Mouse (Mus musculus): ENCODE results near the gene Pygl. TPM values are rescaled to one million over a fixed set of nuclear protein-coding genes. Genes with fewer than 3 reads are reported as not detected.

Pygl gene
- total RNA-seq, 2 experiments from 2014 or later: 0.97 to 2.0 TPM

GRCm38 (mm10) chr12:70242550-70242949 is 11.3 kb upstream of the Pygl start:
- H3K4me3 ChIP-seq: no peak overlapping the region
- intact Hi-C loops (cut with DNase I): no loop called here
- no peak for TF ChIP-seq CTCF (IDR thresholded peaks at IDR 0.05)
- DNase-seq: no peak
- no peak overlapping the region for H3K27ac ChIP-seq

GRCm38 (mm10) chr12:70239741-70240140 is 8.5 kb upstream of the Pygl start:
- TF ChIP-seq CTCF (IDR thresholded peaks at IDR 0.05): no peak
- Histone ChIP-seq H3K27ac (no peak overlapping the region), H3K4me3 (no peak overlapping the region)
- no peak for DNase-seq
- intact Hi-C loops (cut with DNase I): loop anchor here (10.0 kb wide), 1 partner anchor 675 kb away; no protein-coding TSS in a partner anchor

GRCm38 (mm10) chr12:70238604-70239003 is 7.3 kb upstream of the Pygl start:
- Histone ChIP-seq H3K27ac (no peak overlapping the region), H3K4me3 (no peak overlapping the region)
- no peak for TF ChIP-seq CTCF (IDR thresholded peaks at IDR 0.05)
- intact Hi-C loops (cut with DNase I): loop anchor here (10.0 kb wide), 1 partner anchor 676 kb away; no protein-coding TSS in a partner anchor
- DNase-seq: no peak

GRCm38 (mm10) chr12:70234938-70235484 is 3.7 kb upstream of the Pygl start:
- Histone ChIP-seq H3K27ac (peak overlapping the region; percentile 79), H3K4me3 (peak overlapping the region; percentile 71)
- TF ChIP-seq CTCF (IDR thresholded peaks at IDR 0.05): peak; percentile 91
- DNase-seq: peak; percentile 75
- intact Hi-C loops (cut with DNase I): loop anchor here (10.0 kb wide), 1 partner anchor 680 kb away; no protein-coding TSS in a partner anchor

- H3K27ac ChIP-seq: no peak overlapping the region
- intact Hi-C loops (cut with DNase I): loop anchor here (10.0 kb wide), 1 partner anchor 680 kb away; no protein-coding TSS in a partner anchor
- H3K4me3 ChIP-seq: peak overlapping the region; percentile 71
- DNase-seq: peak; percentile 40
- TF ChIP-seq CTCF (IDR thresholded peaks at IDR 0.05): peak; percentile 77
Measured at GRCm38 (mm10) chr12:70234411-70234810, 3.1 kb upstream of the Pygl start.

DNA sequence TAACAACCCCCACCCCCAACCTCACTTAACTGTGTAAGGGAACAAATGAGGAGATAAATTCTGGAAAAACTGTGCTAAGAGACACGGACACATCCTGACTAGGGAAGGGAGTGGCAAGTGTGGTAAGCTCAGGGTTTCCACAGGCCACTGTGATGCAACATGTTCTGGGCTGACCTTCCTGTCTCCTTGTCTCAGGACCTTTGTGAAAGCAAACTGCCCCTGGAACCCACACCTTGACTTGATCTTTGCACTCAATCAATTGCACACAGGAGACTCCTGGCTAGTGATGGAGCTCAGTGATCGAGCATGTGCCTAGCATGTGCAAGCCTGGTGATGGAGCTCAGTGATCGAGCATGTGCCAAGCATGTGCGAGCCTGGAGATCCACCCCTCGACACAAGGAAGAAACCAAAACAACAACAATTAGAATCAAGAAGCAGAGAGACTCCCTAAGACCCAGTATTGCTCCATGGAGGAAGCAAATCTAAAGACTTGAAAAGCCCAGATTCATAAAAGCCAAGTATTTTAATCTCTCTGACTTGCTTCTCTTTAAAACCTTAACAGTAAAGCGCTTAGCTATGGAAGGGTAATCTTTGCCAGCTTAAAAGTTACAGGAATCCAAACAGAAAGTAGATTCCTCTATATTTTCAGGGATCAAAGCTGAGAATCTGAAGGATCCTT is 2.5 kb upstream of the Pygl start:
- no peak for DNase-seq
- Histone ChIP-seq H3K4me3 (no peak overlapping the region), H3K27ac (no peak overlapping the region)
- intact Hi-C loops (cut with DNase I): loop anchor here (1.0 to 10.0 kb wide), 2 partner anchors 197 to 681 kb away; no protein-coding TSS in a partner anchor
- no peak for TF ChIP-seq CTCF (IDR thresholded peaks at IDR 0.05)

DNA sequence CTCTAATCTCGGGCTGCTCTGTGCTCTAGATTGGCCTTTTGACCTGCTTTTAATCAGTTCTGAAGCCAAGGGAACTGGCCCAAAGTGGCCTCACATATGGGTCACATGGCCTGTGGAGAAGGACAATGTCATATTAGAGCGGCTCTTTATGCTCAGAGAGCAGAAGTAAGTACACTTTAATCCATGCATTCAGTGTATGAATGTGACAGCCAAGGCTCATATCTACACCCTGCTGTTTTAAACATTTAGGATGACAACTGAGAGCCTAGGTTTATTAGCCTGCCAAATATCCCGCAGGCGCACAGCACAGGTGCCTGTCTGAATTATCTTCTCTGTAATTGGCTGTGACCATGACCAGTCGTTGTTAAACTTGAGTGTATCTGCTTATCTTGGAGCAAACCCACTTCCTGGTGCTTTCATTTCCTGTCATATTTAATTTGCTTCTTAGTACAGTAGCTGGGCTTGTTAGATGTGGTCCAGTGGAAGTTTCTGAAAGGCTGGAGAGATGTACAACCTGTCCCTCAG is 794 bp upstream of the Pygl start:
- Histone ChIP-seq H3K27ac (no peak overlapping the region), H3K4me3 (no peak overlapping the region)
- no peak for DNase-seq
- no peak for TF ChIP-seq CTCF (IDR thresholded peaks at IDR 0.05)
- intact Hi-C loops (cut with DNase I): loop anchor here (10.0 kb wide), 1 partner anchor 683 kb away; no protein-coding TSS in a partner anchor

DNA sequence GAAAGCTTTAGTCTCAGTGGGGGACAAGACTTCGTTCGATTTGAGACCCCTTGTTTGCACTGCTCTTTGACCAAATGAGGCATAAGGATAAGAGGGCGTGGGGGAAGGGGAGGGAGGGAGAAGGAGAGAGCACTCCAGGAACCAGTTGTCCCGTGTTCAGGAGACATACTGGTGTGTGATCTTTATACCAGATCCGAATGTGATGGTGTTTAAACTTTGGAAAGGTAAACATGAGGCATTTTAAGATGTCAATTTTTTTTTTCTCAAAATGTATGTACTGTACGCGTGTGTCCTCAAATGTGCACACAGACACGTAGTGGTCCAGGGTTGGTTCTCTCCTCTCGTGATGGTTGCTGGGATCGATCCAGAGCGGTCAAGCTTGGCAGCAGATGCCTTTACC is 3.1 kb downstream of the Pygl start:
- peak overlapping the region; percentile 64 for H3K27ac ChIP-seq
- DNase-seq: no peak
- TF ChIP-seq CTCF (IDR thresholded peaks at IDR 0.05): no peak
- H3K4me3 ChIP-seq: peak overlapping the region; percentile 73; the same call in 1 of the 2 replicates
- intact Hi-C loops (cut with DNase I): no loop called here

DNA sequence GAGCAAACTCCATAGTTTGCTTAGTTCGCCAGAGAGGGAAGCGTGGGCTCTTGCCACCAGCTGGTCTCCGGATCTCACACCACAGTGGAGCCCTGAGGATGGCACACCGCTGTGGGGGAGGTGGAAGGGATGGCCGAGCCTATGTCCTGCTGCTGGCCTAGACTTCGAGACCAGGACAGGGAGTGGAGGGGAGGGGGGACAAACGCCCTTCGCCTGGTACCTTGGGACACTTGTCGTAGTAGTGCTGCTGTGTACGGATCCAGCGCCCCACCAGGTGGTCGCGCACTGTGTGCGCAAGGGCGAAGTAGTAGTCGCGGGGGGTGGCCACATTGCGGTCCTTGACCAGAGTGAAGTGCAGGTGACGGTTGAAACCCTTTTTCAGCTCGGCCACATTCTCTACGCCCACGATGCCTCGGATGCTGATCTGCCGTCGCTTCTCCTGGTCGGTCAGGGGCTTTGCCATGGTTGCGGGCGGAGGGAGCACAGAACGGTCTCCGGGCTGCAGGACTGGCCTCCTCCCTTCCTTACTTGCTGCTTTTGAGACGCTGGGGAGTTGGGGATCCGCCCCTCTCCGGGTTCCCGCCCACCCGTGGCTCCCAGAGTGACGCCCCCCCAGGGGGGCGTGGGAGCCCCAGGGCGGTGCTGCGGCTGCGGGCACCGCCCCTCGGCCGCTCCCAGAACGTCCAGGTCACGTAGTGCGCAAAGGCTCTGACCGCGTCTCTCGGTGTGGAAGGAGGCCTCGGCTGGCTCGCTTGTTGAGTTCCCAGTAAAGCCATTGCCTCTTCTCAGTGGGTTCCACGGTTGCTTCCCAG is 4.0 kb downstream of the Pygl start:
- peak; percentile 85 for DNase-seq
- H3K27ac ChIP-seq: peak overlapping the region; percentile 64
- intact Hi-C loops (cut with DNase I): no loop called here
- no peak for TF ChIP-seq CTCF (IDR thresholded peaks at IDR 0.05)
- peak overlapping the region; percentile 73 for H3K4me3 ChIP-seq

- TF ChIP-seq CTCF (IDR thresholded peaks at IDR 0.05): no peak
- intact Hi-C loops (cut with DNase I): no loop called here
- DNase-seq: no peak
- peak overlapping the region; percentile 73 for H3K4me3 ChIP-seq
- H3K27ac ChIP-seq: peak overlapping the region; percentile 64
Measured at GRCm38 (mm10) chr12:70226655-70227054, 4.6 kb downstream of the Pygl start.

- no peak for DNase-seq
- TF ChIP-seq CTCF (IDR thresholded peaks at IDR 0.05): no peak
- intact Hi-C loops (cut with DNase I): no loop called here
- Histone ChIP-seq H3K27ac (no peak overlapping the region), H3K4me3 (no peak overlapping the region)
Measured at GRCm38 (mm10) chr12:70223331-70223730, 8.0 kb downstream of the Pygl start.

DNA sequence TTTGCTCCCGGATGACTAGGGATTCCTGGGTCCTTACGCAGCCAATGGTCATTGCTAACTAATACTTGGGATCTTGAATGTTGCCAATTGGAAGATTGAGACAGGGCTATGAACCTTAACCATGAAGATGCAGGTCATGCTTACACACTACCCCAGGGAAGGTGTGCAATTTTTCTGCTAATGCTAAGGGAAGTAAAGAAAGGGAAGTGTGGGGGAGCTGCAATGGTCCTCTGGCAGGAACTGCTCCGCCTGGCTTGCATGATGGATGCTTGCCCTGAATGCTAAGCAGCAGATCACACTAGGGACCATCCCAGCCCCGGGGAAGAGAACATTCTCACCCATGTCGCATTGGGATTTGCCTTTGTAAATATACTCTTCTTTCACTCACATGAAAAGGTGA is 9.9 kb downstream of the Pygl start:
- TF ChIP-seq CTCF (IDR thresholded peaks at IDR 0.05): no peak
- no peak overlapping the region for H3K4me3 ChIP-seq
- no peak for DNase-seq
- H3K27ac ChIP-seq: no peak overlapping the region
- intact Hi-C loops (cut with DNase I): no loop called here

All from gastrocnemius, adult 2 months (tissue).